Mouse (Mus musculus): ENCODE results near the gene Aoc2. TPM values are rescaled to one million over a fixed set of nuclear protein-coding genes. Genes with fewer than 3 reads are reported as not detected.

Gene Aoc2
- 1.3 and 1.8 TPM in 2 replicates for polyA plus RNA-seq (2014; fragmentation: Nextera tagmentation; extraction: Ambion mirVana)

DNA sequence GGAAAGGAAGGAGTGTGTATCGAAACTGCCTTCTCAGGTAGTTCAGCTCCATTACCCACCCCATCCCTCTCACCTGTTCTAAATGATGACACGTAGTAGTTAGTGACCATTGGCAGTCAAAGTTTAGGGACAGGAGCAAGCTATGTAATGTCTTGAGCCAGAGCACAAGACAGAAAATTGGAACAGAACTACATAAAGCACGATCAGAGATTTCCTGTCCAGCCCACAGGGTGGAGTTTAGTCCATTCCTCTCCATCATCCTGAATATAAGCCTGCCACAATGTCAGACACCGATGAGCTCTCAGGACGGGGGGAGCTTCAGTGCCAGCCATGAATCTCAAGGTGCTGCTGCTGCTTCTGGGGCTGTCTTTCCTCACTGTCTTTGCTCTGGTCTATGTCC lies at the start of gene Aoc2:
Gene Aoc2 (plus strand): TSS at position 301 of the 400 bp plus-strand sequence.
- Histone ChIP-seq H3K4me2 (replicated peaks; ENCODE audit: low read depth, low read length) (no peak within 1 kb of the TSS), H3K9ac (replicated peaks; ENCODE audit: low read depth, low read length) (no peak within 1 kb of the TSS), H3K4me3 (ENCODE audit: low read depth, low read length) (no peak within 1 kb of the TSS), H3K27ac (ENCODE audit: low read length) (no peak within 1 kb of the TSS), H3K4me1 (ENCODE audit: control insufficient read depth, insufficient read depth, low read length) (0 out of 2 replicates have a peak, but pooled peaks cover 3% of the 10 kb centered on the region), H3K27me3 (ENCODE audit: control insufficient read depth, insufficient read depth, low read length) (no peaks in the 10 kb centered on the region), H3K36me3 (ENCODE audit: control insufficient read depth, insufficient read depth, low read length) (peaks cover 54% of the 10 kb centered on the region), H3K9me3 (ENCODE audit: control insufficient read depth, low read depth, low read length) (no peaks in the 10 kb centered on the region)
- ATAC-seq (ENCODE audit: insufficient number of reproducible peaks, insufficient read depth, low FRiP score, low read depth), result no peak
- 88% methylated on average over 5 of the region's 5 CpGs for whole genome bisulfite sequencing

DNA sequence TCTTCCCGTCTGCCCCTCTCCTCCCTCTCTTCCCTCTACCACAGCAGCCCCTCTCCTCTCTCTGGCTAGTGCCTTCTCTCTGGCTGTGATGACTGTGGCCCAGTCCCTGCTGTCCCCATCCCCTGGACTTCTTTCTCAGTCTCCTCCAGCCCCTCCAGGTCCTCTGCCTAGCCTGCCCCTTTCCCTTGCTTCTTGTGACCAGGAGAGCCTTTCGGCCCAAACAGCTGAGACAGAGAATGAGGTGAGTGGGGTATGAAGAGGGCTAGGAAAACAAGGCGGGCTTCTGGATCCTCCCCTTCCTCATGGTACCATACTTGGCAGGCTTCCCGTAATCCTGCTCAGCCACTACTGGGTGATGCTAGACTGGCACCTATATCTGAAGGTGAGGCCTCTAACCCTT lies 49.6 kb upstream of the Aoc2 start:
- 74% methylated on average over 4 of the region's 4 CpGs for WGBS
- no peaks in the 10 kb centered on the region for H3K27me3 ChIP-seq (ENCODE audit: control insufficient read depth, insufficient read depth, low read length)
- no peak overlapping the region for H3K9ac ChIP-seq (replicated peaks; ENCODE audit: low read depth, low read length)
- H3K36me3 ChIP-seq (ENCODE audit: control insufficient read depth, insufficient read depth, low read length), result peaks cover 2% of the 10 kb centered on the region; the same call in 1 of the 2 replicates
- no peaks in the 10 kb centered on the region for H3K9me3 ChIP-seq (ENCODE audit: control insufficient read depth, low read depth, low read length)
- H3K27ac ChIP-seq (ENCODE audit: low read length), result no peak overlapping the region
- no peak overlapping the region for H3K4me2 ChIP-seq (replicated peaks; ENCODE audit: low read depth, low read length)
- no peak for ATAC-seq (ENCODE audit: insufficient number of reproducible peaks, insufficient read depth, low FRiP score, low read depth)
- H3K4me3 ChIP-seq (ENCODE audit: low read depth, low read length), result no peak overlapping the region
- peaks cover 15% of the 10 kb centered on the region for H3K4me1 ChIP-seq (ENCODE audit: control insufficient read depth, insufficient read depth, low read length)

DNA sequence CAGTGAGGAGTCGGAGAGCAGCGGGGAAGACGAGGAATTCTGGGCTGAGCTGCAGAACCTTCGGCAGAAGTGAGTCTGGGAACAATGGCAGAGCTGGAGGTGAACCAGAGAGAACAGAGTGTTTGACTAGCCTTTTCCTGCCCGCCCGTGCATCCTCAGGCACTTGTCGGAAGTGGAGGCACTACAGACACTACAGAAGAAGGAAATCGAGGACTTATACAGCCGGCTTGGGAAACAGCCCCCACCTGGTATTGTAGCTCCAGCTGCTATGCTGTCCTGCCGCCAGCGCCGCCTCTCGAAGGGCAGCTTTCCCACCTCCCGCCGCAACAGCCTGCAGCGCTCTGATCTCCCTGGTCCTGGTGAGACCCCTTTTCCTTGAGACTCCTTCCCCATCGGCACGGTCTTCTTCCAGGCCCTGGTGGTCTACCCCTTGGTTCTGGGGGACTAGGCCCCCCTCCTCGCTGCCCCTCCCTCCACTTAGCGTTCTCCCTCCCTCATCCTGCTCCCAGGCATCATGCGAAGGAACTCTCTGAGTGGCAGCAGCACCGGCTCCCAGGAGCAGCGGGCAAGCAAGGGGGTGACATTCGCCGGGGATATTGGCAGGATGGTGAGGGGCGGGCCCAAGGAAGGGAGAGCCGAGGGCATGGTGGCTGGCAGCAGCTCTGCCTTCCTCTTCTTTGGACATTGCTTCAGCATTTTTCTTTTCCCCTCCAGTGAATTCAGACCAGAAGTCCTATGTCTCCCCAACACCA lies 48.4 kb upstream of the Aoc2 start:
- no peak for ATAC-seq (ENCODE audit: insufficient number of reproducible peaks, insufficient read depth, low FRiP score, low read depth)
- no peaks in the 10 kb centered on the region for H3K27me3 ChIP-seq (ENCODE audit: control insufficient read depth, insufficient read depth, low read length)
- WGBS, result 35% methylated on average over 27 of the region's 27 CpGs
- H3K4me3 ChIP-seq (ENCODE audit: low read depth, low read length), result no peak overlapping the region
- no peak overlapping the region for H3K9ac ChIP-seq (replicated peaks; ENCODE audit: low read depth, low read length)
- peaks cover 15% of the 10 kb centered on the region for H3K4me1 ChIP-seq (ENCODE audit: control insufficient read depth, insufficient read depth, low read length)
- no peak overlapping the region for H3K27ac ChIP-seq (ENCODE audit: low read length)
- no peaks in the 10 kb centered on the region for H3K9me3 ChIP-seq (ENCODE audit: control insufficient read depth, low read depth, low read length)
- peaks cover 2% of the 10 kb centered on the region; the same call in 1 of the 2 replicates for H3K36me3 ChIP-seq (ENCODE audit: control insufficient read depth, insufficient read depth, low read length)
- 0 out of 2 replicates have a peak overlapping the region, but pooled peaks have one; percentile 6 for H3K4me2 ChIP-seq (replicated peaks; ENCODE audit: low read depth, low read length)

DNA sequence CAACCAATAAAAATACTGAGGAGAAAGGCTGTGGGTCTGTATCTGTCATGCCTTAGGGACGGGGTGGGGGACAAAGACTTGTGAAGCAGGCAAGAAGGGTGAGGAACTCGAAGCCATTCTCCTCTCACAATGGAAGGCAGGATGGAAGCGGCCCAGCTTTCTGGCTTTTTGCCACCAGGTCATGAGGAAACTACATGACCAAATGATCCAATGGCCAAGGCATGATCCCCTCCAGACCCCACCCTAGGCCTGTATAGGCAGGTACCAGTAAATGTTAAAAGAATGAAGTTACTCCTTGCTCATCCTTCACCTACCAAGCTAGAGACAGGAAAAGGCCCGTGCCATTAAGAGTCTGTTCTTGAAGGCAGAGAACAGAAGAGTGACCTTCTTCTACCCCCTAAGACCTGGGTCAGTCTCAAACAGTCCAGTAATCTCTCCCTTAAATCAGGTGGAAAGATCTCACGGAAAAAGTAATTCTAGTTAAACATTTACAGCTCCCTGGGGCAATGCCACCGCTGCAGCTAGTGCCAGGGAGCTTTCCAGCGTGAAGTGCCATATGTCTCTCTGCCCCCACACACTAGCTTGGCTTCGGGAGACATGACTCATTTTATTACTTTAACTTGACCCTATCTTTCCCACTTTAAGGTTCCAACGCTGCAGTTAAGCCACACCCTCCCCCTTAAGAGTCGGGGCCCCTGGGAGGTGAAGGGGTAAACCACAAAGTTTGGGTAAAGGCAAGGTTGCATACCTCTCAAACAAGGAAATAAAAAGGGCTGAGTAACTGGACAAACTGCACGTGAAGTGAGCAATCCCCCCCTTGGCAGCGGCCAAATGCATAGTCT lies 47.3 kb upstream of the Aoc2 start:
- ATAC-seq (ENCODE audit: insufficient number of reproducible peaks, insufficient read depth, low FRiP score, low read depth), result no peak
- H3K4me3 ChIP-seq (ENCODE audit: low read depth, low read length), result peak overlapping the region; percentile 70
- whole genome bisulfite sequencing, result 57% methylated on average over 12 of the region's 12 CpGs
- peaks cover 2% of the 10 kb centered on the region; the same call in 1 of the 2 replicates for H3K36me3 ChIP-seq (ENCODE audit: control insufficient read depth, insufficient read depth, low read length)
- H3K4me2 ChIP-seq (replicated peaks; ENCODE audit: low read depth, low read length), result peak overlapping the region; percentile 95
- no peaks in the 10 kb centered on the region for H3K9me3 ChIP-seq (ENCODE audit: control insufficient read depth, low read depth, low read length)
- H3K9ac ChIP-seq (replicated peaks; ENCODE audit: low read depth, low read length), result peak overlapping the region; percentile 45; the same call in 1 of the 2 replicates
- H3K27me3 ChIP-seq (ENCODE audit: control insufficient read depth, insufficient read depth, low read length), result no peaks in the 10 kb centered on the region
- peaks cover 15% of the 10 kb centered on the region for H3K4me1 ChIP-seq (ENCODE audit: control insufficient read depth, insufficient read depth, low read length)
- peak overlapping the region; percentile 62 for H3K27ac ChIP-seq (ENCODE audit: low read length)

DNA sequence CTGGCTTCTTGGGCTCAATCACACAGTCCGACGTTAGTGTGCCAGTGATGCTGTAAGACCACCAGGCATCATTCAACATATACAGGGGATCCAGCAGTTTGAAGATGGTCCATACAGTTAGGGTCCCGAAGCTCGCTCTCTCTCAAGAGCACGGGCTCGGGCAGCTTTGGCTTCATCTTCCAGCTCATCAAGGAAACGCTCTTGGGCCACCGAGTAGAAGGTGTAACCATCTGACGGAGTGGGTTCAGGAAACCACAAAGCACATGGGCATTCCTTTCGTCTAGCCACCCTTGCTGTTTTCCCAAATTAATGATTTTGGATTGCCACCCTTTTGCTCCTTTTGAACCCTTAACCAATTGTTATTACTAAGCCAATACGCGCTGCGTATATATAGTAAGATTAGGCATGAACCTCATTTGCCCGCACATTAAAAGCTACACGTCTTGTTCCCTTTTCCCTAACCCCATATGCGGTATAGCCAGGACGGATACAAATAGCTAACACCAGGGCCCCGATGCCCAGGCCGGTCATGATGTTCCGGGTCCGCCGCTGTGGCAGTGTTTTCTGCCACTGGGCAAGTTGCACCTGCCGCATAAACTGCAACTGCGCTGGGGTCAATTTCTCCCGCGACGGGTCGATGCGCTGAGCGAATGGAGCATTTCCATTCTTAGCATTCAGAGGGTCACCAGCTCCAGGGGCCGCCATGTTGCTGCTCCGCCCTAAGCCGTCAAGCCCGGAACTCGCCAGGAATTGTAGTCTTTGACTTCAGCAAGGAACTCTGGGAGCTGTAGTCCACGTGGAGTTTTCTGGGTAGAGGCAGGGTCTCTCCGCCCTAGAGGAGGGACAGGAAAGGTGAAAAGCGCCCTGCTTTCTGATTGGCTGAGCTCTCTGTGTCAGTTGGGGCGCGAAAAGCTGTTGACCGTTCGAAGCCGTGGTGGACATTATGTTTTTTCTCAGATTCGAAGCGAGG lies 46.4 kb upstream of the Aoc2 start, which contains the start of the genes Cntd1 and Coa3:
Gene Cntd1 (plus strand): TSS at position 790 of the 970 bp plus-strand sequence.
Gene Coa3 (minus strand): TSS at position 892 of the 970 bp plus-strand sequence.
- H3K4me2 ChIP-seq (replicated peaks; ENCODE audit: low read depth, low read length), result peak within 1 kb of the TSS; percentile 95
- WGBS, result 6% methylated on average over 45 of the region's 45 CpGs
- H3K9me3 ChIP-seq (ENCODE audit: control insufficient read depth, low read depth, low read length), result no peaks in the 10 kb centered on the region
- peaks cover 17% of the 10 kb centered on the region for H3K4me1 ChIP-seq (ENCODE audit: control insufficient read depth, insufficient read depth, low read length)
- no peaks in the 10 kb centered on the region for H3K27me3 ChIP-seq (ENCODE audit: control insufficient read depth, insufficient read depth, low read length)
- peak within 1 kb of the TSS; percentile 45 for H3K9ac ChIP-seq (replicated peaks; ENCODE audit: low read depth, low read length)
- H3K27ac ChIP-seq (ENCODE audit: low read length), result peak within 1 kb of the TSS; percentile 62
- peaks cover 2% of the 10 kb centered on the region; the same call in 1 of the 2 replicates for H3K36me3 ChIP-seq (ENCODE audit: control insufficient read depth, insufficient read depth, low read length)
- H3K4me3 ChIP-seq (ENCODE audit: low read depth, low read length), result peak within 1 kb of the TSS; percentile 70
- peak; percentile 94 for ATAC-seq (ENCODE audit: insufficient number of reproducible peaks, insufficient read depth, low FRiP score, low read depth)

DNA sequence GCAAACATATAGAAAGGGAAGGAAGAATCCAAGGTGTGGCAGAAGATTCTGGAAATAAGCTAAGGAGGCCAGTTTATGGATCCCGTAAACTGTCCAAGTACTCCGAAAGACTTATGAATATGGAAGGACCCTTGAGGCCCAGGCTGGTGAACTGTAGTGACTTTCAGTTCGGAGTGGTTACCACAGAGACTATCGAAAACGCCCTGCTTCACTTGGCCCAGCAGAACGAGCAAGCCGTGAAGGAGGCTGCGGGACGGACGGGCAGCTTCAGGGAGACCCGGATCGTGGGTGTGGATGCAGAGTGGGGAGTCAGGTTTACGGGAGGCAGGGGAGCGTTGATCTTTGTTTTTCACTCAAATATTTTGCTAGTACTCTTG lies 45.7 kb upstream of the Aoc2 start:
- Histone ChIP-seq H3K27ac (ENCODE audit: low read length) (no peak overlapping the region), H3K4me1 (ENCODE audit: control insufficient read depth, insufficient read depth, low read length) (peaks cover 17% of the 10 kb centered on the region), H3K9me3 (ENCODE audit: control insufficient read depth, low read depth, low read length) (no peaks in the 10 kb centered on the region), H3K27me3 (ENCODE audit: control insufficient read depth, insufficient read depth, low read length) (no peaks in the 10 kb centered on the region), H3K4me2 (replicated peaks; ENCODE audit: low read depth, low read length) (peak overlapping the region; percentile 95), H3K9ac (replicated peaks; ENCODE audit: low read depth, low read length) (no peak overlapping the region), H3K4me3 (ENCODE audit: low read depth, low read length) (peak overlapping the region; percentile 70; the same call in 1 of the 2 replicates), H3K36me3 (ENCODE audit: control insufficient read depth, insufficient read depth, low read length) (peaks cover 2% of the 10 kb centered on the region; the same call in 1 of the 2 replicates)
- 55% methylated on average over 14 of the region's 14 CpGs for WGBS
- ATAC-seq (ENCODE audit: insufficient number of reproducible peaks, insufficient read depth, low FRiP score, low read depth), result no peak

DNA sequence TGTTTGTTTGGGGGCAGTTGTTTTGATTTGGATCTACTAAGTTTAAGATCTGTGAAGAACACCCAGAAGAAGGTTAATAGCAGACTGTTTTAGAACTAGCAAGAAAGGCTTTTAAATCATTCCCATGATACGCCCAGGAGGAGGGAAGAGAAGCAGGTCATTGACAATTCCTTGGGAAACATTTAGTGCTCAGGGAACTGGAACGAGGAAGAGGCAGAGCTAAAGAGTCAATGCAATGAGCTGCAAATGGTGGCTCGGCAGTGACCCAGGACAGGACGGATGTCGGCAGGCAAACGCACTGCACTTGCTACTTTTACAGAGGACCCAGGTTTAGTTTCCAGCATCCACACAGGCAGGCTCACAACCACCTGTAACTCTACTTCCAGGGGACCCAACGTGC lies 44.0 kb upstream of the Aoc2 start:
- Histone ChIP-seq H3K4me1 (ENCODE audit: control insufficient read depth, insufficient read depth, low read length) (peaks cover 17% of the 10 kb centered on the region), H3K36me3 (ENCODE audit: control insufficient read depth, insufficient read depth, low read length) (peaks cover 2% of the 10 kb centered on the region; the same call in 1 of the 2 replicates), H3K9ac (replicated peaks; ENCODE audit: low read depth, low read length) (no peak overlapping the region), H3K27ac (ENCODE audit: low read length) (no peak overlapping the region), H3K9me3 (ENCODE audit: control insufficient read depth, low read depth, low read length) (no peaks in the 10 kb centered on the region), H3K27me3 (ENCODE audit: control insufficient read depth, insufficient read depth, low read length) (no peaks in the 10 kb centered on the region), H3K4me3 (ENCODE audit: low read depth, low read length) (no peak overlapping the region), H3K4me2 (replicated peaks; ENCODE audit: low read depth, low read length) (no peak overlapping the region)
- no peak for ATAC-seq (ENCODE audit: insufficient number of reproducible peaks, insufficient read depth, low FRiP score, low read depth)
- WGBS, result 47% methylated on average over 7 of the region's 7 CpGs
